Mouse (Mus musculus): ENCODE measurements at regions not wholly inside any gene's neighbourhood (a gene's known extent, or its start where the extent isn't known, plus 50 kb on each side); places are given as distances from the start of the nearest gene placed in this dataset.

DNA sequence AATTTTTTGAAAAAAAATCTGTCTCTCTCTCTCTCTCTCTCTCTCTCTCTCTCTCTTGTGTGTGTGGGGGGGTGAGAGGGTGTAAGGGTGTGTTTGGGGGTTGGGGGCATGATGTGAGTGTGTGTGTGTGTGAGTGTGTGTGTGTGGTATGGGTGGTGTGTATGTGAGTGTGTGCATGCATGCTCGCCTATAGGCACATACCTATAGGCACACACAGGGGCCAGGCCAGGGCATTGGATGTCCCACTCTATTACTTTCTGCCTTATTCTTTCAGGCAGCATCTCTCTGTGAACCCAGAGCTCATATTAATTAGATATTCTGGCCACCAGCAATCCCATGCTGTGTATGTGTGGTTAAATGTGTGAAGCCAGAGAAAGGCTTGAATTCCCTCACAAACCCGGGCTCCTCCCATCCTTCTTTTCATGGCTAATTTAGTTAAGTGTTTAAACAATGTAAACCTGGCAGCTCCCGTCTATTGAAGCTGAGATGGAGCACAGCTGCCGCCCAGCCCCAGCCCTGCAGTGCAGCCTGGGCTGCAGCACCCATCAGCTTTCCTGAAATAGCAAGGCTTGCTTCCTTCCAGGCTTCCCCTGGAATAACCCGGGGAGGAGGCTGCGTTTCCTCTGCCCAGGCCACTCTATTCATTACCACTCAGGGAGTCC lies 288.8 kb upstream of the Zfp637 start:
- DNase-seq (ENCODE audit: low read depth, low spot score): no peak
- Histone ChIP-seq H3K27me3 (ENCODE audit: control insufficient read depth, insufficient read depth, low read length, poor library complexity, severe bottlenecking) (no peaks in the 10 kb centered on the region), H3K36me3 (ENCODE audit: control insufficient read depth, insufficient read depth, low read length, poor library complexity, severe bottlenecking) (no peaks in the 10 kb centered on the region)

DNA sequence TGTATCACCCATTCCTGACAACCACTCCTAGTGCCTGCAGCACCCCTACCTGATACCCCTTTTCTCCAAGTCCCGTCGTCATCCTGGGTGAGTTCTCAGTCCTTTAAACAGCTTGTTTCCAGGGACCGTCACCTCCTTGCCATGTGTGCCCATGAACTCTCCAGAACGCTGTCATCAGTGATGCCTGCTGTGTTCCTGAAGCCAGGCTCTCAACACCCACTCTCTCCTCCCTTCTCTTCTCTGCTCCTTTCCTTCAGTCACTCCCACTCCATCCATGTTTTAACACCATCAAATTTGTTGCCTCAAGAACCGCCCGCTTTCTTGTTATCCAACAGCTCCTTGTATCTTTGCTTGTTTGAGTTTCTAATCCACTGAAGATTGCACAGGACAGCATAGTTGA lies 277.8 kb upstream of the Zfp637 start:
- no peak for DNase-seq (ENCODE audit: low read depth, low spot score)
- H3K27me3 ChIP-seq (ENCODE audit: control insufficient read depth, insufficient read depth, low read length, poor library complexity, severe bottlenecking): no peaks in the 10 kb centered on the region
- H3K36me3 ChIP-seq (ENCODE audit: control insufficient read depth, insufficient read depth, low read length, poor library complexity, severe bottlenecking): no peaks in the 10 kb centered on the region

DNA sequence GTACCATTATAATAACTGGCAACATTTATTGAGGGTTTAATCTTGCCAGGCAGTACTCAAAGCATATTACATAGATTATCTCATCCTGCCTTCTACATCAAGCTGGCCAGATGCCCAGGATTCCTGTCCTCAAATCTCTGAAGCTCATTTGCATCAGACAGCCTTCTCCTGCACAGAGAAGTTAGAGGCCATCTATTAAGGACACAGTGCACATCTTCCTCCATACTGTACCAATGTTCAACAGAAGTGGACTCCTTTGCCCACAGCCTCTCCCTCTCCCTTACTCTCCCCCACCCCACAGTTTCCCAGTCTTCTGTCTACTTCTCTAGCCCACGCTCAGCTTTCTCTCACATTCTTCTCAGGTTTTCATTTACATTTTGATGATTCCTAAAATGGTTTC lies 277.3 kb upstream of the Zfp637 start:
- no peak for DNase-seq (ENCODE audit: low read depth, low spot score)
- Histone ChIP-seq H3K36me3 (ENCODE audit: control insufficient read depth, insufficient read depth, low read length, poor library complexity, severe bottlenecking) (no peaks in the 10 kb centered on the region), H3K27me3 (ENCODE audit: control insufficient read depth, insufficient read depth, low read length, poor library complexity, severe bottlenecking) (no peaks in the 10 kb centered on the region)

DNA sequence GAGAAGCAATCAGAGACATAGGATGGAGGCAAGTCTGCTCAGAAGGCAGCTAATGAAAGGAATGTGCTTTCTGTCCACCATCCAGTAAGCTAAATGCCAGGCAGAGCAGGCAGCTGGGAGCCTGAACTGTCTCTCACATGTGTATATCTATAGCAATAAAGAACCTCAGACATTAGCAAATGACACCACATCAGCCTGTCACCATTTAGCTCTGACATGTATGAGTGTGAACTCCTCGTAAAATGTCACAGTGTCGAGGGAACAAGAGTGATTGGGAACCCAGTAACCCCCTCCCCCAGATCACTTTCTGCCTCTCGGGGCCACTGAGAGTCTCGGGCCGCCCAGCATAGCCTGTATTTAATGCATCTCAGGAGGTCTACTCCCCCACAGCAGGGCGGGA lies 274.2 kb upstream of the Zfp637 start:
- DNase-seq (ENCODE audit: low read depth, low spot score): no peak
- Histone ChIP-seq H3K36me3 (ENCODE audit: control insufficient read depth, insufficient read depth, low read length, poor library complexity, severe bottlenecking) (no peaks in the 10 kb centered on the region), H3K27me3 (ENCODE audit: control insufficient read depth, insufficient read depth, low read length, poor library complexity, severe bottlenecking) (no peaks in the 10 kb centered on the region)

DNA sequence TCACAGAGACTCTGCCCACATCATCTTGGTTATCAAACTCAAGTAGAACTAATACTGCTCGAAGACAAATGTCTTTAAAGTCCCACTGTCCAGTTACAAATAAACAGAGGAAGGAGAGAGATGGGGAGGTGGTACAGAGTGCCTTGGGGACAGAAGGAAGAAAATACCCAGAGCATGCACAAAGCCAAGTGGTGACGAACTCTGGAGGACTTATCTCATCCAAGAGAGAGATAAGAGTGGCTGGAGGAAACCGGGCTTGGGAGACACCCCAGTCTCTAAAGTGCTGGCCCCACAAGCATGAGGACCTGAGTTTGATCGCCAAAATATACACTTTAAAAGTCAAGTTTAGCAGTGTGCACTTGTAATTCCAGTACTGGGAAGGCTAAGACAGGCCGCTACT lies 273.3 kb upstream of the Zfp637 start:
- H3K27me3 ChIP-seq (ENCODE audit: control insufficient read depth, insufficient read depth, low read length, poor library complexity, severe bottlenecking): no peaks in the 10 kb centered on the region
- H3K36me3 ChIP-seq (ENCODE audit: control insufficient read depth, insufficient read depth, low read length, poor library complexity, severe bottlenecking): no peaks in the 10 kb centered on the region
- DNase-seq (ENCODE audit: low read depth, low spot score): no peak

DNA sequence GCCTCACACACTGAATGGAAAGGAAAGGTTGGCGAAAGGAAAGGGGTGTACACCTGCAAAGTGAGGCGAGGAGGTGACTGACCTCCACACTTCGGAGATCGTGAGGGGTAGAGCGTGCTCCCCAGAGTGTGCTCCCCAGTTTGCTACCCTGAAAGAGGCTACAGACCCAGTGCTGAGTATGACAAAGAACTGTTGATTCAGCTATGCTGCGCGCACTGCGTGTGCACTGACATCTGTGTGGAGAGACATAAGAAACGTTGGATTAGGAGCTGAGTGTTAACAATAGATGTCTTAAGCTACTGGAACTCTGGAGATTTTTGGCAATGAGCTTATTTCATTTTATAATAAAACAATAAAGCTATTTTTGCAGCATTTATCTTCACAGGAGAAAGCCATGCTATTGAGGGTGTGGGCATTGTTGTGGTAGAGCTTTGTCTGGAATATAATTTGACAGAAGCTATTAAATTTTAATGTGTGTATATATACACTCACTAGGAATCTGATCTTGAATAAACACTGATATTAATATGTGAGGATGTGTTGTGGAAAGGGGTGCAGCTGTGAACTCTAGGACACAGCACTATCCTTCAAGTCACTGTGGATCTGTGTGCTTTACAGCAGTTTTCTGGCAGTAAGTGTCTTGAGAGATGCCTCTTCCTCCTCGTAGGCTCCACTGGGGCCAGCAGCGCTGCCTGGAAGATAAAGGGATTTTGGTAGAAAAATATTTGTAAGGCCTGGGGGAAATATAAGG lies 271.2 kb upstream of the Zfp637 start:
- DNase-seq (ENCODE audit: low read depth, low spot score): no peak
- H3K36me3 ChIP-seq (ENCODE audit: control insufficient read depth, insufficient read depth, low read length, poor library complexity, severe bottlenecking): no peaks in the 10 kb centered on the region
- H3K27me3 ChIP-seq (ENCODE audit: control insufficient read depth, insufficient read depth, low read length, poor library complexity, severe bottlenecking): no peaks in the 10 kb centered on the region

DNA sequence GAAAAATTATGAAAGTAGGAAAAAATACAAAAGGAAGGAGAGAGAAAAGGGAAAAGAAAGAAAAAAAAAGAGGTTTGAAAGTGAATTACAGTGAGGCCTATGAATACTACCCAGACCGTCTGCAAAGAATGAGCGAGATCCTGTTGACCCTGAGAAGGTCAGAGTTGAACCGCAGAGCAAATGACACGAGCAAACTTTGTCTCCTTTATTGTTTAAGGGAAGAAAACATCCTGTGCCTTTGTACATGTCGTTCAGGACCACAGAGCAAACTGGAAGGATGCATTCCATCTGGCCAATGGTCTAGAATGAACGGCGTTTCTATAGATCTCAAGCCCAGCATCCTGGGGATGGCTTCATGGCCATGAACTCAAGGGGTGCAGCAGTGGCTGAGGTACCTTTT lies 270.6 kb upstream of the Zfp637 start:
- no peak for DNase-seq (ENCODE audit: low read depth, low spot score)

DNA sequence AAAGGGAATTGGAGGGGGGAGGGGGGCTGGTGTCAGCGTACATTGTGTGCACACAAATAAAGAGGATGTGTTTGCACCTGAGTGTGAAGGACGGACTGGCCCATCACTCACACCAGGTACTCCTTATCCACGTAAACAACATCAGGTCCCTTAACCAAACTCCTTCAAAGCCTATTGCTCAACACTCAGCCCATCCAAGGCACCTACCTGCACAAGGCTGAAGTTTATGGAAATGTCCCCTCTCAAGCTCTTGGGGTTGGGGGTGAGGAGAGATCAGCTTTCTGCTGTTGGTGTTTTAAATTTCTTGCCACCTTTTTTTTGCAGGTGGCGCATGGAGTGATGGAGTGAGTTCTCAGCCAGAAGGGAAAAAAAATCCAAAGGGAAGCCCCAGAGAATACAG lies 270.2 kb upstream of the Zfp637 start:
- Histone ChIP-seq H3K27me3 (ENCODE audit: control insufficient read depth, insufficient read depth, low read length, poor library complexity, severe bottlenecking) (no peaks in the 10 kb centered on the region), H3K36me3 (ENCODE audit: control insufficient read depth, insufficient read depth, low read length, poor library complexity, severe bottlenecking) (no peaks in the 10 kb centered on the region)
- DNase-seq (ENCODE audit: low read depth, low spot score): no peak

More for the DNA sequence above, 270.6 kb upstream of the Zfp637 start:
- Histone ChIP-seq H3K27me3 (ENCODE audit: control insufficient read depth, insufficient read depth, low read length, poor library complexity, severe bottlenecking) (no peaks in the 10 kb centered on the region), H3K36me3 (ENCODE audit: control insufficient read depth, insufficient read depth, low read length, poor library complexity, severe bottlenecking) (no peaks in the 10 kb centered on the region)

DNA sequence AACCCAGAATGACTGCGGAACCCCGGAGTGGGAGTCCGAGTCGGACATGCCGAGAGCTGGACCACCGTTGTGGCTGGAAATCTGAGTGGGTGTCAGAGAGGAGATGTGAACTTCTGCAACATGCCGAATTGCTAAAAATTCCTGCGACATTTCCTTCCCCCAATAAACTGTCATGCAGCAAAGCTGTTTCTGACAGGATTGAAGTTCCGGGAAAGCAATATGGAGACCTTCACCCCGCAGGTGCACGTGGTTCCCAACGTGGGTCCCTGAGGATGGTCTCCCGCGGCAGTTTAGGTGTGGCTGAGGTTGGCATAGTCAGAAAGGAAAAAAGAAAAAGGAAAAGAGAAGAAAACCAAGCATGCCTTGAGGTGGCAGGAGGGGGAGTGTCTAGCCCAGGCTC lies 269.0 kb upstream of the Zfp637 start:
- no peak for DNase-seq (ENCODE audit: low read depth, low spot score)
- no peaks in the 10 kb centered on the region for H3K27me3 ChIP-seq (ENCODE audit: control insufficient read depth, insufficient read depth, low read length, poor library complexity, severe bottlenecking)

DNA sequence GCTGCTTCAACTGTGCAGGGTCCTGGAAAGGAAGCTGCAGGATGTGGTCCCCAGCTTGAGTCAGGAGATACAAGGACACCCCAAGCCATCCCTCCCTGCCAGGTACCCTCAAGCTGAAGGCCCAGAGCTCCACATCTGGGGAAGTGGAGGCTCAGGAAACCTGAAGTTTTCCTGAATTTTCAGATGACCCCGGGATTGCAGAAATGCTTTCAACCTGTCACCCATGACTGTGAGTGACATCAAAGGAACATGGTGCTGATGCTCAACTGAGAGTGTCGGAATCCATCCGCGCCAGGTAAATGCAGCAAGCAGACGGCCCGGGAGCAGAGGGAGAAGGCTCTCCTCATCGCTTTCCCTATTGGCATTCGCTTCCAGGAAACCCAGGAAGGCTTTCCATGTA lies 267.6 kb upstream of the Zfp637 start:
- no peaks in the 10 kb centered on the region for H3K27me3 ChIP-seq (ENCODE audit: control insufficient read depth, insufficient read depth, low read length, poor library complexity, severe bottlenecking)
- H3K36me3 ChIP-seq (ENCODE audit: control insufficient read depth, insufficient read depth, low read length, poor library complexity, severe bottlenecking): no peaks in the 10 kb centered on the region
- no peak for DNase-seq (ENCODE audit: low read depth, low spot score)

More for the DNA sequence above, 269.0 kb upstream of the Zfp637 start:
- no peaks in the 10 kb centered on the region for H3K36me3 ChIP-seq (ENCODE audit: control insufficient read depth, insufficient read depth, low read length, poor library complexity, severe bottlenecking)

DNA sequence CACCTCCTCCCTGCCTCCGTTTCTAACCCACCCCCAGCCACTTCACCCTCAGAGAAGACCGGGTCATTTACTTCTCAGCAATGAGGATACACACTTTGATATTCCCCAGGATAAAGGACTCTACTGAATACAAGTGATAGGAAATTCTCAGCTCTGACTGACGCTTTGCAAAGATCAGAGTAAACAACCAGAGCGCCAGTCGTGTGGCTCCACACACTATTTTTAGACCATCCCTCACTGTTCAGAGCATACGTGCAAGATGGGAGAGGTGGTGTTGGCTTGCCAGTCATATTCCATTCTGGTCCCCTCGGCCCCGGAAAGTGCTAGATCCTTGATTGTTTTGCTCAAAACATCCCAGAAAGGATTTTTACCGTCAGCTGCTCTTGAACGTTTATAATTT lies 266.8 kb upstream of the Zfp637 start:
- Histone ChIP-seq H3K27me3 (ENCODE audit: control insufficient read depth, insufficient read depth, low read length, poor library complexity, severe bottlenecking) (no peaks in the 10 kb centered on the region), H3K36me3 (ENCODE audit: control insufficient read depth, insufficient read depth, low read length, poor library complexity, severe bottlenecking) (no peaks in the 10 kb centered on the region)
- no peak for DNase-seq (ENCODE audit: low read depth, low spot score)

DNA sequence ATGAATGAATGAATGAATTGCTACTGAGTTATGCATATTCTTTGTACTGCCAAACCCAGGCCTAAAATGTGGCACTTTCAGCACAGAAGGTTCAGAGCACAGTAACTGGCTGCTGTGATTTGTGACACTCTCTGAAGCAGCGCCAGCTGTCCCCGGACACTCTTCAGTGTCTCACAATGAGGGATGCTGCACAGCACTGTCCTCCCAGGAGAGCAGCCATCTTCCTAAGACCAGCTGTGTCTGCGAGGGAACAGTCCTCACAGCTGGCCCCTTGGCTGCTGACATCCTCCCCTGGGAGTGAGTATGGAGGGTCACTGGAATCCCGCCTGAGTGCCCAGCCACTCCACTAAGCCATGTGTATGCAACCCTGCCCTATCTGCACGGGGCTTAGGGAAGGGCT lies 265.9 kb upstream of the Zfp637 start:
- Histone ChIP-seq H3K36me3 (ENCODE audit: control insufficient read depth, insufficient read depth, low read length, poor library complexity, severe bottlenecking) (no peaks in the 10 kb centered on the region), H3K27me3 (ENCODE audit: control insufficient read depth, insufficient read depth, low read length, poor library complexity, severe bottlenecking) (no peaks in the 10 kb centered on the region)
- no peak for DNase-seq (ENCODE audit: low read depth, low spot score)

DNA sequence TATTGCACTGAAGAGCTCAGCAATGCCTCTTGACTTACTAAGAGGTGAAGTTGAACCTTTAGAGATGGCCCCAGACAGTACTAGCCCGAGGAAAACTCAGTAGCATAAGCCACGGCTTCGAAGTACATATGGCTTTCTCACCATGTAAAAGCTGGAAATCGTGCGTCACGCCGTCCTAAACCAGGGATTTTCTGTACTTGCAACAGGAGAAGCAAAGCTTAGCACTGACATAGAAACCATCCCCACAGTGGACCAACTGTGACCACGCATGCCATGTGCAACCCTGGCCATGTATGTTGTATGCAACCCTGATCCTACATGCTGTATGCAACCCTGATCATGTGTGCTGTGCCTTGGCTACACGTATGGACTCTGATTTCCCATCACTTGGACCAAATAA lies 265.0 kb upstream of the Zfp637 start:
- no peaks in the 10 kb centered on the region for H3K27me3 ChIP-seq (ENCODE audit: control insufficient read depth, insufficient read depth, low read length, poor library complexity, severe bottlenecking)
- no peak for DNase-seq (ENCODE audit: low read depth, low spot score)
- no peaks in the 10 kb centered on the region for H3K36me3 ChIP-seq (ENCODE audit: control insufficient read depth, insufficient read depth, low read length, poor library complexity, severe bottlenecking)

DNA sequence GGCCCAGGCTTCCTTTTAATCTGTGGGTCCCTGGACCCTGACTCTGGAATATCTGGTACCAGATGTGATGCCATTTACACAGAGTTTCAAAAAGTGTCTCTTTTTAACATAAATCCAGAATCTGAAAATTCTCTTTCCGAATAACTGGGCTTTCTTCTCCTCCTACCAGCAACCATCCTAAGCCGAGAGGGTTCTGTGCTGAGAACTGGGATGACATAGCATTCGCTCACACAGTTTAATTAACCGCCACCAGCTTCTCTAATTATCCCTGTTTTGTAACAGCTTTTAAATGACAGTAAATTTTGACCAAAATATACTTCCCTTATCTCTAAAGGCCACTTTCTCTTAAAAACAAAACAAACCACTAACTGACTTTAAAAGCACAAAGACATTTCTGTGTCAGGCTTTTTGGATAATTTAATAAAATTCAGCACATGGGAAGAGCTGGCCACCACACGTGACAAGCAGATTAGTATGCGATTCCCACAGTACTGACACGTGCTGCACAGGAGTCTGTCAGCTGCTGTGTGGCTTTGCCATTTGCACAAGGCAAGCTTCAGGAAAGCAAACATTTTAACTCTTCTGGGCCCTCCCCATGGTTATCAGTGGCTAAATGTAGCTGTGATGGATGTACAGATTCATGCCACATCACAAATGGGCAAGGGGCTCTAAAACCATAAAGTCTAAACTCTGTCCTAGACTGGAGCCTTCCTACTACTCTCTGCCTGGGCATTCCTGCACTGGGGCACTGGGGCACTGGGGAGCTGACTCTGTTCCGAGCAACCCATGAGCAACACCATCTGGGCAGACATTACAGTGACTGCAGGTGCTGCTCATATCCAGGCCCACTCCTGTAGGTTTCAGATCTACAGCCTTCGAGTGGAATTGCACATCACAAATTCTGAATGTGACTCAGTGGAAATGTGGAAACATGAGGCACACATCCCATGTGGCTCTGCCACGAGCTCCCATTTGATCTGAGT lies 263.1 kb upstream of the Zfp637 start:
- no peaks in the 10 kb centered on the region for H3K36me3 ChIP-seq (ENCODE audit: control insufficient read depth, insufficient read depth, low read length, poor library complexity, severe bottlenecking)
- no peak for DNase-seq (ENCODE audit: low read depth, low spot score)
- no peaks in the 10 kb centered on the region for H3K27me3 ChIP-seq (ENCODE audit: control insufficient read depth, insufficient read depth, low read length, poor library complexity, severe bottlenecking)

DNA sequence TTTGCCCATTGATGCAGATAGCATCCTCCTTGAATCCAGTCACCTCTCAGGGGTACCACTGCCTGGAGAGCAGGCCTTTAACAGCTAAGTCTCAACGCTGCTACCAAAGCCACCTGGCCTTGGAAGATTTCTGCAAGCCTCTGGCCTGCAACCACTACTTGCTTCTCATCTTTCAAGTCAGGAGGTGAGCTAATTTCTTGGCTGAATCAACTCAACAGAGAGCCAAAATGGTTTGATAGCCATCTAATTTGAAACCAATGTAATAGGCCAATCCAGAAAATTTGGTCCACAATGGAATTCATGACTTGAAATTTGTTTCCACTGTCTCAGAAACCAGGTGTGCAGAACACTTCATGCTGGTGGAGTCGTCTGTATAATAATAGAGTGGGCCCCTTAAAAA lies 260.0 kb upstream of the Zfp637 start:
- H3K36me3 ChIP-seq (ENCODE audit: control insufficient read depth, insufficient read depth, low read length, poor library complexity, severe bottlenecking): no peaks in the 10 kb centered on the region
- H3K27me3 ChIP-seq (ENCODE audit: control insufficient read depth, insufficient read depth, low read length, poor library complexity, severe bottlenecking): no peaks in the 10 kb centered on the region
- DNase-seq (ENCODE audit: low read depth, low spot score): no peak
